Mouse (Mus musculus): ENCODE data around the gene Cd3g. TPM values are rescaled to one million over a fixed set of nuclear protein-coding genes. Genes with fewer than 3 reads are reported as not detected.

Gene Cd3g
- total and polyA plus RNA-seq, 3 experiments, result 0.10 to 0.22 TPM; not detected in 1

DNA sequence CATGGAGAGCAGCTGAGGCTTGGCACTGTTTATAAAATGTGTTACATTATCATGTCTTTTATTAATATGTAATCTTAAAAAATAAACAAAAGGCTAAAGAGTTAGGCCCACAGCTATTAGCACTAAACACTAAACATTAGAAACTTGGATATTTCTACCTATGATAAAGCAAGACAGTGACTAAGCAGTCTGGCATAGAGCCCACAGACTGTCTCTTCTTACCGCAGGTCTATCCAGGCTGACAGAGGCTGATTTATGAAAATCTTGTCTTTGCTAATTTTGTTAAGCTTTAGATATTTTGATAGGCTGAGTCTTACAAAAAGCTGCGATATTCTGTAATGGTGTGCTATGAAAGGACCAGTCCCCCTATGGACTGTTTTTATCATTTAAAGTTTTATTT is 13.0 kb upstream of the Cd3g start:
- Histone ChIP-seq H3K4me3 (ENCODE audit: low read depth, low read length) (no peak overlapping the region), H3K27me3 (ENCODE audit: insufficient read depth, low read length) (peaks cover 8% of the 10 kb centered on the region; the same call in 1 of the 2 replicates), H3K4me1 (ENCODE audit: insufficient read depth, low read depth, low read length) (no peaks in the 10 kb centered on the region), H3K36me3 (replicated peaks) (no peaks in the 10 kb centered on the region), H3K9me3 (replicated peaks) (no peaks in the 10 kb centered on the region)
- ATAC-seq (ENCODE audit: extremely low read depth, insufficient number of reproducible peaks, low FRiP score, poor library complexity, severe bottlenecking), result no peak
- TF ChIP-seq GATA1 (IDR thresholded peaks at IDR 0.05; ENCODE audit: borderline replicate concordance, low read length), result no peak
- no peak for TF ChIP-seq CTCF (IDR thresholded peaks at IDR 0.05; ENCODE audit: low read depth, low read length)
- TF ChIP-seq TAL1 (conservative IDR thresholded peaks at IDR 0.05; ENCODE audit: low read depth, low read length), result no peak
- no peak for TF ChIP-seq POLR2AphosphoS5 (IDR thresholded peaks at IDR 0.05; ENCODE audit: insufficient replicate concordance, low read depth, low read length)
- no peak for TF ChIP-seq GATA2 (IDR thresholded peaks at IDR 0.05; ENCODE audit: borderline replicate concordance, low read depth, low read length)
- DNase-seq (ENCODE audit: low spot score), result no peak

DNA sequence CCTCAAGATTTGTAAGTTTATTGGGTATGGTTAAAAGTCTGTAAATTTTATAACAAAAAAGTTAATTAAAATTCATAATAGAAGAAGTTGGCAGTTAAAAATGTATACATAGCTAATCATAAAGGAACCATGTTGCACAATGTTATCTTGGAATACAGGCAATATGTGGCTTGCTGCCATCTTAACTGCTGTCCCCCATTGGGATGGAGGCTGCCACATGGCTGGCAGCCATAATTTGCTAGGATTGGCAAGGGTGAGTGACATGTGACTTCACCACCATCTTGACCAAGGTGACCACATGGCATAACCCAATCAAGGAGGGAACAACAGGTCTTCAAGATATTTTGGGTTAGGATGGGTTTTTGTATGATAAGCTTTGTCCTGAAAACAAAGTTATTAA is 12.0 kb upstream of the Cd3g start:
- ATAC-seq (ENCODE audit: extremely low read depth, insufficient number of reproducible peaks, low FRiP score, poor library complexity, severe bottlenecking), result no peak

DNA sequence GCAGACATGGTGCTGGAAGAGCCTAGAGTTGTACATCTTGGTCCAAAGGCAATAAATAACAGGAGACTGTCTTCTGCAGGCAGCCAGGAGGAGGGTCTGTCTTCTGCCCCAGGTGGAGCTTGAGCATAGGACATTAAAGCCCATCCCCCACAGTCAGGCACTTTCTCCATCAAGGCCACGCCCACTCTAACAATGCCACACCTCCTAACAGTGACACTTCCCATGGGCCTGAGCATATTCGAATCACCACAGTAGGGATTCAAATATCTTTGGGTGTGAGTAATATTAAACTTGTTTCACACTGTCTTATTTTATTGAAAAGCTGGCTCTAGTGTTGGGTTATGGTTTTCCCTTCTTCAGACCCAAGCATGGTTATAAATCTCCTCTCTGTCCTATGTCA is 11.6 kb upstream of the Cd3g start:
- ATAC-seq (ENCODE audit: extremely low read depth, insufficient number of reproducible peaks, low FRiP score, poor library complexity, severe bottlenecking), result no peak
- Histone ChIP-seq H3K27me3 (ENCODE audit: insufficient read depth, low read length) (0 out of 2 replicates have a peak, but pooled peaks cover 2% of the 10 kb centered on the region), H3K4me3 (ENCODE audit: low read depth, low read length) (no peak overlapping the region), H3K9me3 (replicated peaks) (no peaks in the 10 kb centered on the region), H3K4me1 (ENCODE audit: insufficient read depth, low read depth, low read length) (no peaks in the 10 kb centered on the region), H3K36me3 (replicated peaks) (no peaks in the 10 kb centered on the region)
- DNase-seq (ENCODE audit: low spot score), result no peak
- no peak for TF ChIP-seq CTCF (IDR thresholded peaks at IDR 0.05; ENCODE audit: low read depth, low read length)
- no peak for TF ChIP-seq GATA1 (IDR thresholded peaks at IDR 0.05; ENCODE audit: borderline replicate concordance, low read length)
- TF ChIP-seq POLR2AphosphoS5 (IDR thresholded peaks at IDR 0.05; ENCODE audit: insufficient replicate concordance, low read depth, low read length), result no peak
- TF ChIP-seq GATA2 (IDR thresholded peaks at IDR 0.05; ENCODE audit: borderline replicate concordance, low read depth, low read length), result no peak
- TF ChIP-seq TAL1 (conservative IDR thresholded peaks at IDR 0.05; ENCODE audit: low read depth, low read length), result no peak

More for the DNA sequence above, 12.0 kb upstream of the Cd3g start:
- no peaks in the 10 kb centered on the region for H3K36me3 ChIP-seq (replicated peaks)
- H3K4me3 ChIP-seq (ENCODE audit: low read depth, low read length), result no peak overlapping the region
- no peak for TF ChIP-seq GATA2 (IDR thresholded peaks at IDR 0.05; ENCODE audit: borderline replicate concordance, low read depth, low read length)
- TF ChIP-seq POLR2AphosphoS5 (IDR thresholded peaks at IDR 0.05; ENCODE audit: insufficient replicate concordance, low read depth, low read length), result no peak
- no peak for TF ChIP-seq TAL1 (conservative IDR thresholded peaks at IDR 0.05; ENCODE audit: low read depth, low read length)
- no peak for TF ChIP-seq GATA1 (IDR thresholded peaks at IDR 0.05; ENCODE audit: borderline replicate concordance, low read length)
- TF ChIP-seq CTCF (IDR thresholded peaks at IDR 0.05; ENCODE audit: low read depth, low read length), result no peak
- H3K27me3 ChIP-seq (ENCODE audit: insufficient read depth, low read length), result 0 out of 2 replicates have a peak, but pooled peaks cover 2% of the 10 kb centered on the region
- no peaks in the 10 kb centered on the region for H3K4me1 ChIP-seq (ENCODE audit: insufficient read depth, low read depth, low read length)
- DNase-seq (ENCODE audit: low spot score), result no peak
- H3K9me3 ChIP-seq (replicated peaks), result no peaks in the 10 kb centered on the region

DNA sequence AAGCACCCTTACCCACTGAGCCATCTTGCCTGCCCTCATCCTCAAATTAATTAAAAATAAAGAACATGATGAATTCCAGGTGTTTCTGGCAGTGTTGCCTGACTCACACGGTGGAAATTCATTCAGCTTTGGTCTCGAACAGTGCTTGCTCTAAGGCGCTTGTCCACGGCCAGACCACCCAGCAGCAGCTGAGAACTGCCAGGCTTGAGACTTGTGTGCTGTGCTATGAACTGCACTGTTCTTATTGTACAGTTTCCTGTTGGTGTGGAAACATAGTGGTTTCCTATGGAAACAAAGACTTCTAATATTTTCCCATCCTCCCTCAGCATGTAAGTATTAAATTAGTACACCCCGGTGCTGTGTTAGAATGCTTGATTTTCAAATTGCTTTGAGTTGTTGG is 6.7 kb upstream of the Cd3g start:
- DNase-seq (ENCODE audit: low spot score) (no peak), ATAC-seq (ENCODE audit: extremely low read depth, insufficient number of reproducible peaks, low FRiP score, poor library complexity, severe bottlenecking) (no peak)
- H3K36me3 ChIP-seq (replicated peaks), result no peaks in the 10 kb centered on the region
- peaks cover 14% of the 10 kb centered on the region for H3K27me3 ChIP-seq (ENCODE audit: insufficient read depth, low read length)
- H3K4me3 ChIP-seq (ENCODE audit: low read depth, low read length), result no peak overlapping the region
- H3K9me3 ChIP-seq (replicated peaks), result no peaks in the 10 kb centered on the region
- TF ChIP-seq CTCF (IDR thresholded peaks at IDR 0.05; ENCODE audit: low read depth, low read length) (no peak), POLR2AphosphoS5 (IDR thresholded peaks at IDR 0.05; ENCODE audit: insufficient replicate concordance, low read depth, low read length) (no peak), GATA2 (IDR thresholded peaks at IDR 0.05; ENCODE audit: borderline replicate concordance, low read depth, low read length) (no peak)
- H3K4me1 ChIP-seq (ENCODE audit: insufficient read depth, low read depth, low read length), result no peaks in the 10 kb centered on the region

DNA sequence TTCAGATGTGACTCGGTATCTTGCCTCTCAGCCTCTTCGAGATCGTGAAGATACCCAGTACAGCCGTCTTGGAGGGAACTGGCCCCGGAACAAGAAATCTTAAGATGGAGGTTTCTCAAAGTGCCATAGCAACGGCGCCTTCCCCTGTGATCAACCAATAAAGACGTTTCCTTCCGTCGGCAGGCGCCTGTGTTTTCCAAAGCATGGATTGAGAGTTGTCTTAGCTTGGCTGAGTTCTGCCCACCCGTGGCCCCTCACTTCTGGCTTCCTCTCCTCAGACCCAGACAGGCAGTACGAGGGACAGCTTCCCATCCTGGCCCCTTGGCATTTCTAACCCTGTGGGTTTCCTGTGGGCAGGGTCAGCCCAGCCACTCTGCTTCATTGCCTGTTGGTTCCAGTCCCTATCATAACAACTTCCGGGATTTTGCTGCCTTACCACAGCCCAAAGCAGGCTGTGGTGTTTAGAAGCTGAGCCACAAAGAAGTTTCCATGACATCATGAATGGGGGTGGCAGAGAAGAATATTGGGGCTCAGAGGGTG is 6.1 kb upstream of the Cd3g start:
- DNase-seq (ENCODE audit: low spot score), result no peak
- H3K9me3 ChIP-seq (replicated peaks), result no peaks in the 10 kb centered on the region
- no peaks in the 10 kb centered on the region for H3K36me3 ChIP-seq (replicated peaks)
- TF ChIP-seq GATA1 (IDR thresholded peaks at IDR 0.05; ENCODE audit: borderline replicate concordance, low read length), result no peak
- TF ChIP-seq CTCF (IDR thresholded peaks at IDR 0.05; ENCODE audit: low read depth, low read length), result no peak
- no peak for TF ChIP-seq POLR2AphosphoS5 (IDR thresholded peaks at IDR 0.05; ENCODE audit: insufficient replicate concordance, low read depth, low read length)
- no peak for TF ChIP-seq TAL1 (conservative IDR thresholded peaks at IDR 0.05; ENCODE audit: low read depth, low read length)
- TF ChIP-seq GATA2 (IDR thresholded peaks at IDR 0.05; ENCODE audit: borderline replicate concordance, low read depth, low read length), result no peak
- ATAC-seq (ENCODE audit: extremely low read depth, insufficient number of reproducible peaks, low FRiP score, poor library complexity, severe bottlenecking), result no peak
- no peak overlapping the region for H3K4me3 ChIP-seq (ENCODE audit: low read depth, low read length)
- no peaks in the 10 kb centered on the region for H3K4me1 ChIP-seq (ENCODE audit: insufficient read depth, low read depth, low read length)
- peaks cover 17% of the 10 kb centered on the region for H3K27me3 ChIP-seq (ENCODE audit: insufficient read depth, low read length)

DNA sequence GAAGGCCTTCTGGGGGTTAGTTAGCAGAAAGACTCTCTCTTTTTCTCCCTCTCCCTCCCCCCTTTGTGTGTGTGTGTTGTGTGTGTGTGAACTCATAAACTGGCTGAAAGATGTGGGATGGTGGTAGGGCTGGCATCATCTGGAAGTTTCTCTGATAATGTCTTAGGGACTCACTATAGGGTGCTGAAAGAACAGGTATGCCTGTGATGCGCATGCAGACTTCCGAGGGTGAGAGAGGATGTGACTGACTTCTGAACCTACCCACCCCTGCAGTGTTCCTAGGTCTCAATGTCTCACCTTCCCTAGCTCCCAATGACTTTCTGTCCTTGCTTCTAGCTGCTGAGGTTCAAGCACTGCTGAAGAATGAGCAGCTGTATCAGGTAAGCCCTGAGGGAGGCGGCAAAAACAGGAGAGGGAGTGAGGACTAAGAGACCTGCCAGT is 5.5 kb upstream of the Cd3g start:
- TF ChIP-seq POLR2AphosphoS5 (IDR thresholded peaks at IDR 0.05; ENCODE audit: insufficient replicate concordance, low read depth, low read length) (no peak), GATA2 (IDR thresholded peaks at IDR 0.05; ENCODE audit: borderline replicate concordance, low read depth, low read length) (no peak), CTCF (IDR thresholded peaks at IDR 0.05; ENCODE audit: low read depth, low read length) (no peak), TAL1 (conservative IDR thresholded peaks at IDR 0.05; ENCODE audit: low read depth, low read length) (no peak), GATA1 (IDR thresholded peaks at IDR 0.05; ENCODE audit: borderline replicate concordance, low read length) (no peak)
- no peaks in the 10 kb centered on the region for H3K9me3 ChIP-seq (replicated peaks)
- no peak for DNase-seq (ENCODE audit: low spot score)
- no peak for ATAC-seq (ENCODE audit: extremely low read depth, insufficient number of reproducible peaks, low FRiP score, poor library complexity, severe bottlenecking)
- H3K4me1 ChIP-seq (ENCODE audit: insufficient read depth, low read depth, low read length), result no peaks in the 10 kb centered on the region
- no peaks in the 10 kb centered on the region for H3K36me3 ChIP-seq (replicated peaks)
- H3K4me3 ChIP-seq (ENCODE audit: low read depth, low read length), result no peak overlapping the region
- peaks cover 17% of the 10 kb centered on the region for H3K27me3 ChIP-seq (ENCODE audit: insufficient read depth, low read length)
